Mouse (Mus musculus) left cerebral cortex, adult 2 months (tissue): ENCODE measurements around the gene Nrxn2. TPM values are rescaled to one million over a fixed set of nuclear protein-coding genes. Genes with fewer than 3 reads are reported as not detected.
A peak's percentile ranks its signal among the peaks of the same experiment; 100 is the strongest.

Experiments used
- DNase-seq, 2 experiments: peaks; one replicate each; pipeline ENCODE4 v3.0.0; 2021 to 2022; ENCODE audit warnings: low spot score in 2 of 2, mixed read lengths in 1 of 2; ENCODE audit errors: extremely low spot score in 1 of 2
- H3K27ac ChIP-seq: fragments of 200-600 bp; 2 replicates; pipeline ENCODE4 v1.8.1; 2022
- H3K4me3 ChIP-seq: fragments of 200-600 bp; 2 replicates; pipeline ENCODE4 v1.8.1; 2022
- CTCF ChIP-seq: fragments of 200-600 bp; IDR thresholded peaks from 2 replicates; pipeline ENCODE4 v1.8.1; 2022; ENCODE audit warnings: antibody characterized with exemption, mild to moderate bottlenecking, moderate library complexity
- intact Hi-C: fragments of 180-260 bp; cut with DNase I; formaldehyde crosslinking; loops from one replicate; pipeline ENCODE4 v1.15.1; 2025
- total RNA-seq, 2 experiments: library from RNA; stranded (reverse); gene quantifications; 2 replicates each; pipeline ENCODE4 v1.2.3; 2021

The Nrxn2 gene
- total RNA-seq, 2 experiments from 2014 or later, result 618 to 620 TPM

DNA sequence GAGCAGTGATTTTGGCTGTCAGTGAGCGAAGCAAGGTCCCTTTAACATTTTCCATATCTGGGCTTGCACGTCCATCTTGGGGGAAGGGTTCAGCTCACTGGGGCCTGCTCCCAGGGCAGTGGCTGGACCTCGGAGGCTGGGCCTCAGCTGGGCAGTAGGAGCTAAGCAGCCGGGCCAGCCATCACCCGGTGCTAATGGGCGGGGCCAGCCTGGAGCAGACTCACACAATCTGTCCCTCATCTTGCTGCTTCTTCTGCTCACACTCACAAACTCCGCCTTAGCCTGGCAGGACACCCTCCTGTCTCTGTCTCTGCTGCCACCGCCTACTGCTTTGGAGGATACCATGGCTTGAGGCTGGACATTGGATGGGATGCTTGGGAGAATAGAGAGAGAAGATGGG lies 97.6 kb downstream of the Nrxn2 start:
- intact Hi-C loops, result no loop called here
- Histone ChIP-seq H3K27ac (0 out of 2 replicates have a peak overlapping the region, but pooled peaks have one; percentile 32), H3K4me3 (no peak overlapping the region)
- TF ChIP-seq CTCF, result no peak
- no peak for DNase-seq

- no peak for TF ChIP-seq CTCF
- H3K4me3 ChIP-seq, result no peak overlapping the region
- H3K27ac ChIP-seq, result peak overlapping the region; percentile 71
- no peak for DNase-seq
- intact Hi-C loops, result no loop called here
These were observed 100.1 kb downstream of the Nrxn2 start for GRCm38 (mm10) chr19:6518601-6519000.

DNA sequence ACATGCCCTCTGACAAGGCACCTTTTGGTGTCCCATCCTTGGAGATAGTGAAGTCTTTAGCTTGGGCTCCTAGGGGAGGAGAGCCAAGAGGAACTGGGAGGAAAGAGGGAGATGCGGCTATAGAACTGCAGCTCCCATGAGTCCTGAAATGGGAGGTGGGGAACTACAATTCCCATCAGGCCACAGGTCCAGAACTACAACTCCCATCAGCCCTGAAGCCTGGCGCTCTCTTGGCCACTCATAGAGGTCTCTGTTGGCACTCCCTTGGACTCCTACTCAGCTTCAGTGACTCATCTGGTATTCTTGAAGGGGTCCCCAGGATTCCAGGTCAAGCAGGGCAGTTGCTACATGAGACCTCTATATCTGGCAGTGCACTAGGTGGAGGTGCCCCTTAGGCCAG lies 101.0 kb downstream of the Nrxn2 start:
- TF ChIP-seq CTCF, result no peak
- H3K4me3 ChIP-seq, result no peak overlapping the region
- DNase-seq, result no peak
- intact Hi-C loops, result no loop called here
- peak overlapping the region; percentile 71 for H3K27ac ChIP-seq

DNA sequence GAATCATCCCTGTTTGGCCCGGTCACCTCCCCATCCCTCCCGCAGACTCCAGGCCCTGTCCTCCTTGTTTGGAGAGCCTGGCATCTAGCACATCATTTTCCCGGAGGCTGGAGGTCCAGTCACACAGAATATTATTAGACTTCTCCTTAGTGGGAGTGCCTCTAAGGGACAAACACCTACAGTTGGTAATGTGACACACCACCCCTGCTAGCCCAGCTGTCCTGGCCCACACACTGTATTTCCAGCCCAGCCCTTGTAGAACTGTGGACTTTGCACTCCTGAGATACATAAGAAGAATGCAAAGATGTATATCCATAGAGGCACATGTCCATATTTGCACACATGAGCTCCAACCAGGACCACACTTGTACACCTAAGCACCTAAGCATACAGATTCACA lies 103.1 kb downstream of the Nrxn2 start:
- no peak for TF ChIP-seq CTCF
- intact Hi-C loops, result loop anchor here (1.0 kb wide), 1 partner anchor 17 kb away; no protein-coding TSS in a partner anchor
- no peak for DNase-seq
- peak overlapping the region; percentile 72; the same call in 1 of the 2 replicates for H3K27ac ChIP-seq
- H3K4me3 ChIP-seq, result no peak overlapping the region

DNA sequence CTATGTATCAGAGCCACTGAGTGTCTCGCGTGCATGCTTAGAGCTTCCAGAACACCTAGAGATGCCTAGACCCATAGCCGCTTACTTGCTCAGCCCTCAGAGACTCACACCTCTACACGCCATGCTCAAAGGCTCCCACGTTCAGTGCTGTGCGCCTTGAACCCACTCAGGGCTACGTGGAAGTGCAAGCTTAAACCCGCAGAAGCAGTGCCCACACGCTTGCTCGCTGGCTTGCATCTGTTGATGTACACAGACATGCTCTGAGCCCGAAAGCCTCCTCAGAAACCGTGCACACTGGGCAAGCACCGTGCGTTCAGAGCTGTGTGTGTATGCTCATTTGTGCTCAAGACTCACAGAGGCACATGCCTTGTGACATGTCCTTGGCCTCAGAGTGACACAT lies 103.8 kb downstream of the Nrxn2 start:
- no peak for TF ChIP-seq CTCF
- no peak overlapping the region for H3K4me3 ChIP-seq
- DNase-seq, result no peak
- intact Hi-C loops, result no loop called here
- no peak overlapping the region for H3K27ac ChIP-seq

DNA sequence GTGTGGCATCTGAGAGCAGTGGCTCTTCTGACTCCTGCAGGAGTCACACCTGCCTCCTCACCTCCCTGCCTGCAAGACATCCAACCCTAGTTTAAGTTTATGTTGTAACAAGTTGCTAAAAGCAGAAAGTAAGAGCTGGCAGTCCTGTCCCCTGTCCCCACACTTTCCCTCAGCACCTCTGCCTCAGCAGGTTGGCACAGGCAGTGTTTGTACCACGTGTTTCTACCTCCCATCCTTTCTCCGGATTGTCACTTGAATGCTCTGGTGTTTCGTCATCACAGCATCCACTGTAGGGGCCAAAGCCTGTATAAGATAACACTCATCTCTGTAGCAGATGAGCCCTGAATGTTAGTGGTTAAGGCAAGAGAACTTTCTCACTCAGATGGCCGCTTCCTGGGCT lies 106.5 kb downstream of the Nrxn2 start:
- Histone ChIP-seq H3K4me3 (no peak overlapping the region), H3K27ac (no peak overlapping the region)
- DNase-seq, result no peak
- intact Hi-C loops, result no loop called here
- no peak for TF ChIP-seq CTCF

GRCm38 (mm10) chr19:6526010-6526409 lies 107.5 kb downstream of the Nrxn2 start:
- intact Hi-C loops, result no loop called here

DNA sequence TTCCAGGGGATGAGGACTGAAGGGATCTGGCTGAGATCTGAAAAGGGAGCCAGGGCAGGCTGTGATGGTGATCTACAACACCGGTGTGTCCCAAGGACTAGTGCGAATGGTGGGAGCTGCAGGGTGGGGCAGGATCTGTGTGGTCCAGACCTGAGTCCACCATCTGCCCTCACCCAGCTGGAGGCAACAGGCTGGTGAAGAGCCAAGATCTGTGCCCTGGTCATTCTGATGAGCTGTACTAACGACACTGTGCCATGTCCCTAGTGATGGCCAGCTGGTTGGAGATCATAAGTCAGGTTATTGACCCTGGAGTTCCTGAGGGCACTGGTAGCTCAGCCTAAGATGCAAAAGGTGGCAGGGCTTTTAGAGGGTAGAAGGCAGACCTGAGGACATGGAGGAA lies 108.9 kb downstream of the Nrxn2 start:
- intact Hi-C loops, result no loop called here
- no peak for DNase-seq
- no peak for TF ChIP-seq CTCF
- Histone ChIP-seq H3K27ac (peak overlapping the region; percentile 53), H3K4me3 (no peak overlapping the region)

More at GRCm38 (mm10) chr19:6526010-6526409, 107.5 kb downstream of the Nrxn2 start:
- Histone ChIP-seq H3K4me3 (no peak overlapping the region), H3K27ac (no peak overlapping the region)
- no peak for DNase-seq
- TF ChIP-seq CTCF, result no peak

DNA sequence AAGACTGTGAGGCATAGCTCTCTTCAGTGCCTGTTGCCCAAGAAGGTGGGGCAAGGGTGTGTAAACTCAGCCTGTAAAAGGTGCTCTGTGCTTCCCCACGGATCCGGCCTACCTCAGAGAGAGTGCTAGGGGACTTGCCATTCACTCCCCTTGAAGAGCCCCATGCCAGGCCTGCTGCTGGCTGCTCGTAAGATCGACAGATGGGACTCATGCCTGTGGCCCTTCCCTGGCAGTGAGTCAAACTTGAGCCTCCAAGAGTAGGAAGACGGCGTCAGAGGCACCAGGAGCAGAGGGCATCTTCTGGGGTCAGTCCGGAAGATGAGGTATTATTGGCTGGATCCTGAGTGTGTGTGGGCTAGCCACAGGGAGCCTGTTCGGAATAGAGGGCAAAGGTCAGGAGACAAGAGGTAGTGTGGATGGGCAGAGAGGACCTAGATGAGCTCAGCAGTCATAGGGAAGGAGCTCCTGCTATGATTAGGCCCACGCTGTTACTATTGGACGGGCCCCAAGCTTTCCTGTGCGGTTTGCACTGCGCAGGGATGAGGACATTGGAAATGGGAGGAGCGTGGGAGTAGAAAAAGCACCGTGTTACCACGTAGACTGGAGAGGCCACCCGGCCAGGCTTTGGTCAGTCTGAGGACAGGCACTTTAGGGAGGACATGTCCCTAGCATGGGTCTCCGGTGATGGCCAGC lies 109.5 kb downstream of the Nrxn2 start:
- DNase-seq, result no peak
- H3K27ac ChIP-seq, result peak overlapping the region; percentile 53
- H3K4me3 ChIP-seq, result no peak overlapping the region

GRCm38 (mm10) chr19:6529265-6529985 lies 110.9 kb downstream of the Nrxn2 start:
- no peak overlapping the region for H3K4me3 ChIP-seq
- no peak overlapping the region for H3K27ac ChIP-seq
- peak in 1 of 2 experiments; percentile 19 for DNase-seq
- TF ChIP-seq CTCF, result no peak; the same call in none of the 2 replicates
- intact Hi-C loops, result no loop called here

More for the DNA sequence above, 109.5 kb downstream of the Nrxn2 start:
- intact Hi-C loops, result no loop called here
- no peak for TF ChIP-seq CTCF

DNA sequence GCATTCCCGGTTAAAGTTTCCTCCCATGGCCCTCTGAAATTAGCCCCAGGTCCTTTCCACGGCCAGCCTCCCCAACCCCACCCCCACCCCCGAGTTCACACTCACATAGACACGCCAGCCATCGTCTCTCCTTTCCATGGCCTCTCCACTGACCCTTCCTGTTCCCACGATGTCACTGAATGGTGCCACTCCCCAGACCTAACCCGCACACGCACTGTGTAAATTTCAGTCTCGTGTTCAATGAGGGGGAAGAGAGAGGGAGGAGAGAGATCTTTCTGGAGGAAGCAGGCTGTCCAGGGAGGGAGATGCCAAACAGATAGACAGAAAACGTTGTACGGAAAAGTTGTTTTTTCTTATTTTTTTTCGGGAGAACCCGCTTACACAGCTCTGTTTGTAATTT lies 111.8 kb downstream of the Nrxn2 start:
- Histone ChIP-seq H3K27ac (no peak overlapping the region; the same call in 1 of the 2 replicates), H3K4me3 (peak overlapping the region; percentile 37)
- DNase-seq, result no peak
- no peak for TF ChIP-seq CTCF
- intact Hi-C loops, result no loop called here

GRCm38 (mm10) chr19:6531011-6531631 lies 112.6 kb downstream of the Nrxn2 start:
- no peak for TF ChIP-seq CTCF
- intact Hi-C loops, result loop anchor here (1.0 kb wide), 1 partner anchor 27 kb away; no protein-coding TSS in a partner anchor
- peak; percentile 47 to 52 for DNase-seq
- Histone ChIP-seq H3K4me3 (peak overlapping the region; percentile 37), H3K27ac (peak overlapping the region; percentile 83)
